Mouse (Mus musculus): Measurements from ENCODE around the gene Mmaa. TPM values are rescaled to one million over a fixed set of nuclear protein-coding genes. Genes with fewer than 3 reads are reported as not detected.

Gene Mmaa
- total RNA-seq, 2 experiments from 2014 or later: 27.5 to 32.3 TPM

DNA sequence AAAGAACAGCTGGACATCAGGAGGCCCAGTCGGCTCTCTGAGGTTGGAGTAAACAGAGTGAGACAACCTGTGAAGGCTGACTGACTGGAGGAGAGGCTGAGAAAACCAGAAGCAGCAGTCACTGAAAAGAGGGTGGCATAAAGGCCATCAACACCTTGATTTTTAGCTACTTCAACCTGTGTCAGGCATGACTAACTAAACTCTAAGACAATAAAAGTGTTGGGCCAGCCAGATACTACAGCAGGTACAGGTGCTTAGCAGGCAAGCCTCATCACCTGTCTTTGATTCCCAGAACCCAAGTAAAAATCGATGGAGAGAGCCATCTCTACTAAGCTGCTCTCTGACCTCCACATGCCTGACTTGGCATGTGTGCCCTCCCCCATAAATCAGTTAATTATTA lies 6.1 kb downstream of the Mmaa start:
- DNase-seq: no peak

DNA sequence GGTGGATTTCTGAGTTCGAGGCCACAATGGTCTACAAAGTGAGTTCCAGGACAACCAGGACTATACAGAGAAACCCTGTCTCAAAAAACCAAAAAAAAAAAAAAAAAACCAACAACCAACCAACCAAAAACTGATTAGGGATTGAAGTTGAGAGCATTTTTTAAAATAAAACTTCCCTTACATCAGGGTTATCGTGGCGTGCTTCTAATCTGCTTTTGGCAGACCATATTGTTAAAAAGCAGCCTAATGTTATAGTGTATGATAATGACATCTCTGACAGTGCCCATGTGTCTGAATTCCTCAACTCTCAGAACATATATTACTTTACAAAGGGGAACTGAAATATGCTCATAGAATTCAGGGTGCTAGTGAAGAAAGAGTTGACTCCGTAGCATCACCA lies 6.5 kb downstream of the Mmaa start:
- DNase-seq: no peak

DNA sequence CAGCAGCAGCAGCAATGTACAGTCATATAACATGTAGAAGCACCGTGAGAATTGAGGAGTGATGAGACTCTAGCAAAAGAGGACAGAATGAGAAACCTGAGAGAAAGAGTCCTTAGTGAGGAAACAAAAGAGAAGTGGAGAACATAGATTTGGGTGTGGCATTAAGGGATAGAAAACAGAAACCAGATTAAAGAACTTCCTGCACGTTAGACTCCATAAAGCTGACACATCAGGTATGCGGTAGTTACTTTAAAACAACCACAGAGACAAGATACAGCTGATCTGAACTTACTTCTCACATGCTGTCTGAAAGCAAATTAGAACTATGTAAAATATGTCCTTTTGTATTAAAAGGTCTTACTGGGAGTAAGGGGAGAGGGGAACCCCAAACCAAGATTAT lies 8.3 kb downstream of the Mmaa start:
- no peak for DNase-seq

DNA sequence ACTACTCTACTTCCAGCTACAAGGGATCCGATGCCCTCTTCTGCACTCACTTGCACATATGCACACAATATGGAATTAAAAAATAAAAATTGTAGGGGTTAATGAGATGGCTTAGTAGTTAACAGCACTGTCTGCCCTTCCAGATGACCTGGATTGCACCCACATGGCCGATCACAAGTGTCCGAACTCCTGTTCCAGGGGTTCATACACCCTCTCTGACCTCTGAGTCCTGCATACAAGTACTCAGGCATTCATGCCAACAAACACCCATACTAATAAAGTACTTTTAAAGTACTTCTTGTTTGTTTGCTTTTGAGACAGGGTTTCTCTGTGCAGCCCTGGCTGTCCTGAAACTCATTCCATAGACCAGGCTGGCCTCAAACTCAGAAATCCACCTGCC lies 10.1 kb downstream of the Mmaa start:
- DNase-seq: no peak

DNA sequence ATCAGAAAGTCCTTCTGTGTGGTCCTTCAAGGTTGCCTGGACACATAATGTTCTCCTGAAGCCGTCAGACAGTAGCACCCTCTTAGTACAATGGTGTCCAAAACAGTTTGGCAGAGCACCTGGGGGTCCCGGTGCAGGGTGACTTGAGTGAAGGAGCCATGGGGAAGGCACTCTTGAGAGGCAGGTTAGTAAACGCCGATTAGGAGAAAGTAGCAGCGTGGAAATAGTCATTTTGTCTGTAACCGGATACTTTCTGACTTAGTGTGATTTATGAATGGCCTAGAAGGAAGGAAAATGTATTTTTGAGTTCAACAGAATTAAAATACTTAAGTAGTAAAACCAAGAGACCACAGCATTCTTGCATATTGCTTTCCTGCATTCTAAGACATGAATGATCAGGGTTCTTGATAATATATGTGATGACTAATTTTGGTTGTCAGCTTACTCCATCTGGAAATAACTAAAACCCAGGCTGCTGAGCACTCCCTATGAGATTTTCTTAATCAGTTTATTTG lies 13.3 kb downstream of the Mmaa start:
- no peak for DNase-seq

DNA sequence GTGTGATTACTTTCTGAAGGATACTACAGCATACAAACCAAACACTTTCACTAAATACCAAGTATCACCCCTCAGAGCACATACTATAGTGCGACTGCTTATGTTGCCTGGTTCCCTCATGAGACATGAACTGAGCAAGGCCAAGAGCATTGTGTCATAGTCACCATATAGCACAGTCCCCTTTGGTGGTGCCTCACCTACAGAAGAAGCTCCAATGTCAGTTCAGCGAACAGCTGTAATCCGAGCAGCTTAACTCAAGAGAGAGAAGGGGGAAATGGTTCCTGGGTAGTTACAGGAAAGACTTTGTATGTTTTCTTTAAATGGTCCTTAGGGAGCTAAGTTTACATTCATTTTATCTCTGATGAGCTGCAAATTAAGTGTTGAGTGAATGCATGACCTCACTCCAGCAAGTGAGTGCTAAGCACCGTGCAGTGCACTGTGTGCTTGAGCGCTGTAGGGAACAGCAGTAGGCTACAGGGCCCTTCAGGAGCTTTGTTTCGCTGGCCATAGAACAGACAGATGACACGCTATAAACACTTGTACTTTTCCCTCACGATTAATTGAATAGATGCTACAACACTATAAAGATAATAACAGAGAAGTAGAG lies 17.4 kb downstream of the Mmaa start:
- no peak for DNase-seq

DNA sequence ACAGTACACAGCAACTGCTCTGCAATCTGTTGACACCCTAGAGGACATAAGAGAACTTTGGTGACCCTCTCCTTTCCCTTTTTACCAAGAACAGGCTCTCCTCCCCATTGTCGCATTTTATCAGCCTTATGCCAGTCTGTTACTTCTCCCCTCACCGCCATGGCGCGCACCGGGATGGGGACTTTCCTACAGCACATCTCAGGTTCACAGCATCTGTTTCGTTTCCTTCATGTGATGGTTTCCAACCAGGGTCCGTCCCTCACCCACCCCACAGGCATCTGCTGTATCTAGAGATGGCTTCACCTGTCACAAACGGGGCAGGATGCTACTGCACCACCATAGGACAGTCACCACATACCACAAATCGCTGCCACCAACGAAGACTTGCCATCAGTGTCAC lies 19.8 kb downstream of the Mmaa start:
- no peak for DNase-seq

DNA sequence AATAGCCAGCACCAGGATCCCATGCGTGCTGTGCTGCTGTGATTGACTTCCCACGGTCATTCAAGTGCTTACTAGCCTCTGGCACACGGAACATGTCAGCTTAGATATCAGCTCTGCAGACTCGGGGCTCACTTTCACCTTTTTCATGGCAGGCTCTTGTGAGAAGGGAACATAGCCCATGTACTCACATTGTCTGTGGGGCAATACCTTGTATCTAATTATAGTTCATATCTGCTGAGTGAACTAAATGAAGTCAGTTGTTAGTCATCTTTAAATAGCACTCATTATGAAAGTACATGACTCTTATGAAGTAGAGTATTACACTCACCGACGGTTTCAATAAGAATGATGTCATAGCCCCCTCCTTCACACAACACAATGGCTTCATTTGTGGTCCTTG lies 21.0 kb downstream of the Mmaa start:
- no peak for DNase-seq

DNA sequence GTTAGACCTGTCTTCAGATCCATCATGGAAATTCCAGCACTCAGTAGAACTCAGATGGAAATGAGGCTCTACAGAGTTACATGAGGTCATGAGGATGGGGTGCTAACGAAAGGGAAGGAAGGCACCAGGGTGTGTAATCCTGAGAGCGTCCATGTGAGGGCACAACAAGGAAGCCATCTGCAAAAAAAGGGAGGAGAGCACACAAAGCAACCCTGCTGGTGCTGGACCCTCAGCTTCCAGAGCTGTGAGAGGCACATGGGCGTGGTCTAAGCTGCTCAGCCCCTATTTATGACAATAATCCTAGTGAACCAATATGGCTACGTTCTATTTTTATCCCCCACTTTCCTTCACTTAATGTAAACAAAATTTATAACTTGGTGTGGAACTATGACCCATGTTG lies 22.1 kb downstream of the Mmaa start:
- no peak for DNase-seq

DNA sequence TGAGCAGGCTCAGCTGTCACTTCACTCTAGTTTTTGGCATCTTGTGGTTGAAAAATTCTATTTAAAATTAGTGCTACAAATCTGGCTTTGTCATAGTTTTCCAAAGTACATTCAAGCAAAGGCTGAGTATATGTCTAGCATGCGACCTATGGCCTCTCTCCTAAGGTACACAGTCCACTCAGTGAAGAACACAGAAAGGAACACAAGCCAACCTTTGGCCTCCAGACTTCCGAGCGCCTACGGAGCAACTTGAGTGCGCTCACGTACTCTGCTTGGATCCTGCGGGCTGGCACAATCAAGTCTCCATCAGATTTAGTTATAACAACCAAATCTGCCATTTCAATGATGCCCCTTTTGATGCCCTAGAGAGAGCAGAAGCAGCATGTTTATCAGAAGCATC lies 25.8 kb downstream of the Mmaa start:
- DNase-seq: no peak

DNA sequence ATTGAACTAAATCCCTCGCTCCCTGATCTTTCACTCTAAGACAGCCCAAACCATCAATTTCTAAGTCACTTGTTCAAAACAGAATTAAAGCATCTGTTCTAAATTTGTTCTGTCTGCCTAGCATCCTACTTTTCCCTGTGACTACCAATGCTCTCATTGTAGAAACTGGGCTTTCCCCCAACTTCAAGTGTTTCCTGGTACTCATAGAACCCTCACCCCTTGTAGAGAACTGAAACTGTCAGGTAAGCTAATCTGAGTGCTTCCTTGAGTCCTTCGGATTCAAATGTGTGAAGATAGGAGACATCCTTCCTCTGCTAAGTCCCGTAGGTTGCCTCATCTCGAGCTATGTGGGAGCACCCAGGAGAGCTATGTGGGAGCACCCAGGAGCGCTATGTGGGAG lies 32.8 kb downstream of the Mmaa start:
- no peak for DNase-seq

DNA sequence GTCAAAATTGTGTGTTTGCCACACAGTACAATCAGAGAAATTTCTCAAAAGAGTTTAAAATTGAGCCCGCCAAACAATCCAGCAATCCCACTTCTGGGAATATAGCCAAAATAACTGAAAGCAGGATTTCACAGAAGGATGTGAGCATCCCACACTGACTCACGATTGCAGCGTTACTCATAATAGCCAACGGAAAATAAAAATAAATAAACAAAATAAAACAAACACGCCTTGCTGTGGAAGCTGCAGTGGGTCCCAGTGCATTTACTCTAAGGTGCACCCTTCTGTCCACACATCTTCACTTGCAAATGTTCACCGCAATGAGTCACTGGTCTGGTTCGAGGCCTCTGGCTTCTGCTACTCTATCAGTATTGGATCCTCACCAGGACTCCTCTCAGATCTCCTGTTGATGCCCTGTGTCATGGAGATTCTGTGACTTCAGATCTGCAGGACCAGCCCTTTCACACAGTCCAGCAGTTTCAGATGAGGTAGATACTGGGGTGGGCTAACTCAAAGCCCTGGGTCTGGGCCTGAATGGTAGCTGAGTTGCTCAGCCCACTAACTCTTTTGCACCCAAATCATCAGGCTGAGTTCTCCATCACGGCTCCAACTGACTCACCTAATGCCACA lies 38.5 kb downstream of the Mmaa start:
- DNase-seq: no peak

DNA sequence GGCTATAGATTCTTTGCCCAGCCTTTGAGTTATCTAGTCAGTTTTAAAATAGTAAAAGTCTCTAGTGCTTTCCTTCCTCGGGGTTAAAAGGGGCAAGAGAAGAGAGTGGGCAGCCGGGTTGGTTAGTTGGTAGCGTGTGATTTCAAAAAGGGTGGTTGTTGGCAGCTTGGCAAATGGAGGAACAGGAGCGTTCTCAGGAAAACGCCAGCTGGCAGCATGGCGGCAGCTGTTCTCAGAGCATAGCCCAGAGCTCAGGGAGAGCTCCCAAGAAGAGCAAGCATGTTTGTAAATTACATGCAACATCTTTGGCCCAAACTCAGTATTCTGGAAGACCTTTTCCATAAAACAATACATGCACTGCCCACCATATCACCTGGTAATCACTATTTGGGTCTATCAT lies 41.0 kb downstream of the Mmaa start:
- DNase-seq: no peak

DNA sequence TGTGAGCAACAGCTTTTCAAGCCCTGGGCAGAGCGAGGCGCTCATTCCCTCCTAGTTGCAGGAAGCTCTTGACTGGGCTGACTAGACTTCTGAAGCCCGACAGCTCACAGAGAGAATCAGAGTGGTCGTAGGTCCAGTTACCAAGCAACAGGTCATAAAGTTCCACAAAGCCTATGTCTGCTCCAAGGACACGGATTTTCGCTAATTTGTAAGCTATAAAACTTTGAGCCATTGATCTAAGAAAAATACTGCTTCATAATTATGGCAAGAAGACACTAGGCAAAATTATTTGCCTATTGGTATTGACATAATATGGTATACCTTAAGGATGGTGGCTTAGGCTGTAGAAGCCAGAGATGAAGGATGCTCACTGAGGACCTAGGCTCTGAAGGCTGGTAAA lies 46.3 kb downstream of the Mmaa start, which contains the start of gene 1700011L22Rik:
Gene 1700011L22Rik (minus strand): TSS at position 101 of the 400 bp plus-strand sequence.
- no peak for DNase-seq

DNA sequence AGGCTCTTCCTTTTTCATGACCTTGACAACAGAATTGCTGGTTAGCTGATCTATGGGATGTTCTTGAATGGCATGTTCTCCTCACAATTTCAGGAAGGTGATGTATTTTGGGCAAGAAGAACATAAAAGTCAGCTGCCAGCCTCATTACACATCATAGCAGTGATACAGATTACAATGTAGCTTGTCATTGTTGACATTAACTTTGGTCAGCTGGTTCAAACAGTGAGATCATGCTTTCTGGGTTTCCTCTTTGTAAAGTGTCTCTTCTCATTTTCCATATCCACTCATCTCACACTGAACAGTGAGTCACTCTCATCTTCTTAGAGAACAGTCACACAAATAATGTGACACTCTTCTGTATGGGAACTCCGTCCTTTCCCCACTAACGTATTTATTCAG lies 51.3 kb downstream of the Mmaa start:
- no peak for DNase-seq

DNA sequence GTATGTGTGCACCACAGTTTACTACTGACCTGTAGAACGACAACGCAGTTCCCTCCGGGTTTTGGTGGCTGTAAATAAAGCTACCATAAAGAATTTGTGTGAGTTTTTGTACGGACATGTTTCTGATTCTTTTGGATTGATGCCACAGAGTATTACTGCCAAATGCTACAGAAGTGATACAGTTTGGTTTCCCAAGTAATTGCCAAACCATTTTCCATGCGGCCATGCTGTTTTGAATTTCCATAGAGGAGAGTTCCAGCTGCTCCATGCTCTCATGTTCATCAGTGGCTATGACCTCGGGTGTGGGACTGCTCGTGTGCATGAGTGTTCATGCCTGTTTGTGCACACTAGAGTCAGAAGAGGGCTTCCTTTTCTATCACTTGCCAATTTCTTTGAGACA lies 54.7 kb downstream of the Mmaa start:
- no peak for DNase-seq

DNA sequence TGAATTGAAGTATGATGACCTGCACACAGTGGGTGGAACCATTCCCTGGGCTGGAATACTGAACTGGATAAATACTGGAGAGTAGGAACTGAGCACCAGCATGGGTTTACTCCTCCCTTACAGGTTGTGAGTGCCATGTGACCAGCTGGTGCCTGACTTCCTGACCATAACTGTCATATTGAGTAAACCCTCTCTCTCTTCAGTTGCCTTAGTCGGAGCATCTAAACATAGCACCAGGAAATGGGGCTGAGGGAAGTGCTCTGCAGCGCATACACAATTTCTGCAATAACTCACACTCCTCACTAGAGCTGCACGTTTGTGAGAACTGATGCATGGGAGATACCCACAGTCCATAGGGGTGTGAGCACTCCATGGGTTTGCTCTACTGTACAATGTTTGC lies 55.4 kb downstream of the Mmaa start:
- DNase-seq: no peak

DNA sequence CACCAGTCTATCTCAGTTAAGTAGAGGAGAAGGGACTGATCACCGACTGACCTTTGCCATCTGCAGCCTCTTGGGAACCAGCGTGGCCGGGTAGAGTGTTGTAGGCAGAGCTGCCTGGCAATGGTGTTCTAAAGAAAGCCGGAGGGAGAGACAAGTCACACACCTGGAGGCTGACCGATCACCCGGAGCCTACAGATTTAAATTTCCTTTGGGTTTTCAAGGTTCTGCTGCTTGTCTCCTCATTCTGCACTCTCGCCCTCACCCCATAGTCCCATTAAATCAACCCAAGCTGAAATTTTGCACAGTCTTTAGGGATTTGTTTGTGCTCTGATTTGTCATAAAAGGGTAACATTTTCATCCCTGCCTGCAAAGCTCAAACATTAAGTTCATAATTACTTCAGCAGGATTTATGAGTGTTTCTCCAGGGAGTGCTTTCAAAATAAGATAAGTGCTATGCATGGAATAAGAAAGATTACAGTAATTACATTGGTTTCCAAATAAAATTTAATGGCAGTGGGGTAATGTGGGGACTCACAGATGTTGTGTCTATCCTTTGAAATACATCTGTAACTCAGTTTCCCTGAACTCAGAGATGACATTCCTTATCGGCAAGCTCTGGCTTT lies 65.4 kb downstream of the Mmaa start:
- peak; percentile 18 for DNase-seq

DNA sequence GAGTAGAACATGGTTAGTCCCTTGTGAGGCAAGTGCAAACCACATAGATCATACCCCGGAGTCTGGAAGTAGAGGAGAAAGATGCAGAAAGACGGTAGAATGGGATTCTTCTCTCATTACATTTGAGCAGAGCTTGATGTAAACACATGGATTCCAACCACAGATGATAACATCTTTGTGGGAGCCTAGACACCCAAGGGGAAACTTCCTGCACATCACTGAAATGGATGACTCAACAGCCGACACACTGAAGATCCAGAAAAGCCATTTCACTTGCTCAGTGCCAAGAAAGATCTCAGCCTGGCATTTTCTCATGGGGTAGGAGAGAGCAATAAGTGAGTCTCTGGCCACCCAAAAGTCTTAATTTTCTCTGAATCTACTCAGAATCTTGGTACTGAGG lies 66.8 kb downstream of the Mmaa start:
- DNase-seq: no peak

DNA sequence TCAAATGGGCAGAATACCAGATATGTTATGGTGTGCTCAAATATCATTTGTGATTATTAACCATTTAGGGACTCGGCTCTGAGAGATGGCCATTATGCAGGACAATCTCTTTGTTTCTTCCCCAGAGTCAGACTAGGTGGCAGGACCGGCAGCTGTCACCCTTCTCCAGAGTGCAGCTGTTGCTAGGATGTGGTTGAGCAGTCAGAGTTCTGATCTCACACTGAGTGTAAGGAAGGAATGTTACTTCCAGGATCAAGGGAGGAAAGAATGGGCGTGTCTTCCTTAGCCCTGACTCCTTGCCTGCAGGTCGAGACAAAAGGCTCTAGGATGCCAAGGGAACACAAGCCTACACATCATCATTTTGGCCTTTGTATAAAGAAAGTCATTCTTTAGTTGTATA lies 67.5 kb downstream of the Mmaa start:
- DNase-seq: no peak

DNA sequence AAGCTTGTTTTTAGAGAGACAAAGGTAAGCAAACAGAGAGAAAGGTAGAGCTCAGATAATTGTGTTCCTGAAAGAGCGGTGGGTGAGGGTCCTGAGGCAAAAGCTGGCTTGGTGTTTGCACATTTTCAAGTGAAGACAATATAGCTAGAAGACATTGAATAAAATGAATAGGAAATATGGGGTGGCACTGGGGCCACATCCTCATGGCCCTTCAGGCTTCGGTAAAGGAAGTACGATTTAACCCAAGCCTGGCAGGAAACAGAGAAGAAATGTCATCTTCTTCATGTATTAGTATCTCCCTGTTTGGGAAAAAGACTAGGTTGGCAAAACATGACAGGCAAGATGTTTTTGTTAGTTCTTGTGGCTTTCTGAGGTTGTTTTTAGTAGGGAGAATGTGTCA lies 68.7 kb downstream of the Mmaa start:
- no peak for DNase-seq

DNA sequence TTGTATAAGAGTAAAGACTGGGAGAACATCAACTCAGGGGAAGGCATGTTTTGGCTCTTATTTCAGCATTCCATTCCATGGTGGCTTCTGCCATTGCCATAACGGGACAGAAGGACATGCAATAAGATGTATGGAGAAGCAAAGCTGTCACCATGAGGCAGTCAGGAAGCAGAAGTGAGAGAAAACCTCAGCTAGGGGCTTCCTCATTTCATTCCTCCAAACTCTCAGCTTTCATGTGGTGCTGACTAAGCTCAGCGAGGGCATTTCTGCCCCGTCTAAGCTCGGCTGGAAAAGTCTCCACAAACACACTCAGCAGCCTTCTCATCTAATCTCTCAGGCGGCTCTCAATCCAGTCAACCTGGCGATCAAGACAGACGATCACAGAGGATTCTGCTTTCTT lies 69.2 kb downstream of the Mmaa start:
- DNase-seq: no peak

DNA sequence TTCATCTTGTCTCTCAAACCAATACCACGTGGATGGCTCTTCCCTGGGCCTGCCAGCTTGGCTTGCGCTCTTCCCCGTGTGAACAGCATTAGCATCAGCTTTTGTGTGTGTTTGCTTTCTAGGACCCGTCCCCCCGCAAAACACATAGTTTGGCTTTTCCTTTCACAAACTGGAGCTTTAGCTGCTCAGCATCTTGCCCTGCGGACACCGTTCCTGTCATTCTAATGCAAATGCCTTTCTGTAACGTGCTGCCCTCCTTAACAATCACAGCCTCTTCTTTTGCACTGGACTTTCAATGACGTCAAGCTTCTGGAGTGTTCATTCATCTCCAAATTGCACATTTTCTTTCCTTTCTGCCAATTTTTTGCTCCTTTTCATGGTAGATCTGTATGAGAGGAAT lies 70.4 kb downstream of the Mmaa start:
- DNase-seq: no peak

DNA sequence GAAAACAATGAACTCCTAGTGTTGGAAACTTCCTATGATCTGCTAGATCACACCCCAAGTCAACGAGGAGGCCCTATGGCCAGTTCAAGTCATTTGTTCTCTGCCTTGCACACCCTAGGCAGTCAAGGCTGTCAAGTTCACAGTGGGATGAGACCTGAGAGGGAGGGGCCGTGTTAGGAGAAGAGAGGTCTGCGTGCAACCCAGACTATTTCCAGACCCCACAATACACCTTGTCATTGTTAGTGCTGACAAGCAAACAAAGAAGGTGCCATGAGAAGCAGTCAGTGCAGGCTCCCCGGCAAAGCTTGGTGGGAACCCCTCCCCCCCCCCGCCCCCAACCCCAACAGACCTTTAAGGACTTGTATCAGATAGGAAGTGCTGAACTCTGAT lies 72.0 kb downstream of the Mmaa start:
- no peak for DNase-seq
